In the genomic region with DNA sequence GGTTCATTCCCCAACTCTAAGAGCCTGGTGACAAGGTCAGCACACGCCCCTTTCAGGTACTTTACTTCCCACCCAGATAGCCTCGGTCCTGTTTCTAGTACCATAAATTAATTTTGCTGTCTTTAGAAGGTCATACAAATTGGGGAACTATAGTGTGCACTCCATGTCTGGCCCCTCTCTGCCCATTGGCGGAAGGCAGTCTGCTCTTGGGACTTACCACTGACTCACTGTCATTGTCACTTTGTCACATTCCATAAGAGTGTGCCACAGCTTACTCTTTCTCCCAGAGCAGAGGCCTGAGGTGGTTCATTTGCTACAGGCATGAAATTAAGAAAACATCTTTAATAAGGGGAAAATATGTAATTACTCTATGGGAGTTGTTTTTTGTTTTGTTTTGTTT, we compare ENCODE assay signal across 15 mouse cellular contexts.
"Had no signal": no experiment of that assay in that cellular context is flagged by ENCODE, and none has a peak within 500 bp of the region (broad histone marks: within the 10 kb centered on the region; RNA-seq: fewer than 3 reads in every experiment).

No protein-coding gene starts in this region.

- DNase-seq: gastrocnemius, adult 2 months; gastrocnemius, postnatal 10 days; gastrocnemius, postnatal 25 days; heart, adult 11 months; heart, adult 2 months; heart, postnatal 14 days; heart, postnatal 36 days; kidney, adult 18-20 months; kidney, adult 8-10 months; kidney, postnatal 10 days; kidney, postnatal 25 days; kidney, postnatal 4 days; liver had no signal

- ATAC-seq: hindbrain, postnatal 0 days; intestine, postnatal 0 days had no signal
